Mouse (Mus musculus) ovary, adult 18-20 months (tissue): Measurements from ENCODE around the gene Socs3.

ENCODE experiments used
- DNase-seq: peaks from one replicate; pipeline ENCODE4 v3.0.0; 2022; ENCODE audit warnings: low spot score, mixed read lengths

Gene Socs3

GRCm38 (mm10) chr11:117969945-117970872, at the start of gene Socs3:
TSS of gene Socs3 (minus strand) at chr11:117970047.
- peak; percentile 77 for DNase-seq

GRCm38 (mm10) chr11:118018328-118018727, 48.5 kb upstream of the Socs3 start:
- DNase-seq: no peak

- no peak for DNase-seq
Observed at GRCm38 (mm10) chr11:118015381-118016145, 45.7 kb upstream of the Socs3 start.

DNA sequence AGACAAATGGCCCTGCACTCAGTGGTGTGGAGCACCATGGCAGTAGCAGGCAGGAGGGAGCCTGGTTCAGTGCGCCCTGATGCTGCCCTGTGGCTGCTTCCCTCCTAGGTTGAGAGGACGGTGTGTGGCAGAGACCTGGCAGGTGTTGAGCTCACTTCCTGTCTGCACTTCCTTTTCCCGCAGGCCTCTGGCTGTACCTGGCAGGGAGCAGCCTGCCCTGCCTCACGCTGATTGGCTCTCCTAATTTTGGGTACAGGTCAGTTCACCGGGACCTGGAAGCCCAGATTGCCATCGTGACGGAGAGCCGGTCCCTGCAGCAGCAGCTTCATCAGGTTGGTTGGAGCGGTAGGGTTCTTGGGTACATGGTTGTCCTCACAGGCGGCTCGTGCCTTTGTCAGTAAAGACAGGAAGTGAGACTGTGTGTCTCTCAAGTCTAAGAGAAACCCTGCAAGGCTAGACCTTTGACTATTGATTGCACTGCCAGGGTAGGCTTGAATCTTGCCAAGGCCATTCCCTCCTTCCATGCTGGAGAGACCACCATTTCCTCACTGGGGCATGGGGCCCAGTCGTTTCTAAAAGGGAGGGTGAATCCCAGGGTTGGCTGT, 44.6 kb upstream of the Socs3 start:
- no peak for DNase-seq

GRCm38 (mm10) chr11:118013339-118013738, 43.5 kb upstream of the Socs3 start:
- no peak for DNase-seq

GRCm38 (mm10) chr11:118012595-118012994, 42.7 kb upstream of the Socs3 start:
- no peak for DNase-seq

GRCm38 (mm10) chr11:118009865-118010571, 40.2 kb upstream of the Socs3 start:
- DNase-seq: no peak

DNA sequence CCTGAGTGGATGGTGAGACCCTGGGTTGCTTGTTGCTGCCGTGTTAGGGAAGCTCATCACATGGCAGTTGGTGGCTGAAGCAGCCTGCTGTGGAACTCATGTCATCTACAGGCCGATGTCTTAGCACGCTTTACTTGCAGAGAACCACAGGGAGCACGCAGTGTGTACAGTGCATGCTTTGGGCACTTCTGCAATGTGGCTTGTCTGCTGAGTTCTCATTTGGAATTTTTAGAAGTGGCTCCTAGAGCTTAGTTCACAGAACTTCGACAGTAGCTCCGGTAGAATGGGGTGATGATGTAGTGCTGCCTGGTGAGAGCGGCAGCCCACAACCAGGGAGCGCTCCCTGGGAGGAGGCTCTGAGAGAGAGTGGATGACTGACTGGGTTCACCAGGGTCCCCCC, 39.0 kb upstream of the Socs3 start:
- no peak for DNase-seq

DNA sequence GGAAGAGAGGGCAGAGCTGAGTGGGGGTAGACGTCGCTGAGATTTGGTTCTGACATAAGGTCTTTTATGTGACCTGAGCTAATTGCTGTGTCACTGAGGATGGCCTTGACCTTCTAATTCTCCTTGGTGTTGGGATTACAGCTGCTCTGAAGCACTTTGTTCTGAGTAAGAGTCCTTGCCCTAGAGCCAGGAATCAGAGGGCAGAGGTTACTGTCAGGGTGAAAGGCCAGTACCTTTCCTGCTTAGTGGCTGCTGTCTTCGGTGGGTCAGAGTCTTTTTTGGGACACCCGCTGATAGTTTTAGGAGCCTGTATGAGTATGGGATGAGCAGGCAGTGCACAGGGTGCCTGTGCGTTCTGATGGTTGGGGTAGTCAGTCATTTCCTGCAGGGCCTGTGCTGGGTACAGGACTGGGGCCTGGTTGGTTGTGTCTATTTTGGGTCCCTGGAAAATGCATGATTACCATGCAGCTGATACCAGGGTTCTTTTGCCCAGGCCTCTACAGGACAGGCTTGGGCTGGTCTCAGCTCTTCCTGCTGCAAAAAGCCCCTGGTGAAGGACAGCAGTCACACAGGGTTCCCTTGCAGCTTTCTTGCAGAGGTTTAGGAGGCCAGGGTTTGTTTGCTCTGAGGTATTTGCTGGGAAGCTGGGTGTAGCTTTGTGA, 38.4 kb upstream of the Socs3 start:
- no peak for DNase-seq

- no peak for DNase-seq
Observed at GRCm38 (mm10) chr11:118007460-118008143, 37.8 kb upstream of the Socs3 start.

GRCm38 (mm10) chr11:118004217-118004616, 34.4 kb upstream of the Socs3 start:
- no peak for DNase-seq

- DNase-seq: no peak
Observed at GRCm38 (mm10) chr11:118003718-118004117, 33.9 kb upstream of the Socs3 start.

DNA sequence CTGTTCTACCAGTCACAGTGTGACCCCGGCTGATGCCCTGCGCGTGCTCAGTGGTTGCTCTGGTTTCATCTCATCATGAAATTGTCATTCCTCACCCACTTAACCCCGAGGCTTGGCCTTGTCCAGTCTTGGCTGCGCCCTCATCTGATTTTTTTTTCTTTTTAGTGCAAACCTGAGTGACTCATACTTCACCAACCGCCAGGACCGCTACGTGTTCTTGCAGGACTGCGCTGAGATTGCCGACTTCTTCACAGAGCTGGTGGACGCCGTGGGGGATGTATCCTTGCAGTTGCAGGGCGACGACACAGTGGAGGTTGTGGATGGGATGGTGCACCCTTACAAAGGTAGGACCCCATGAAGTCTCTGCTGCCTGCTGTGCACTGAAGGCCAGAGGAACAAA, 33.3 kb upstream of the Socs3 start:
- DNase-seq: no peak

- DNase-seq: no peak
Observed at GRCm38 (mm10) chr11:118000565-118001215, 30.8 kb upstream of the Socs3 start.

DNA sequence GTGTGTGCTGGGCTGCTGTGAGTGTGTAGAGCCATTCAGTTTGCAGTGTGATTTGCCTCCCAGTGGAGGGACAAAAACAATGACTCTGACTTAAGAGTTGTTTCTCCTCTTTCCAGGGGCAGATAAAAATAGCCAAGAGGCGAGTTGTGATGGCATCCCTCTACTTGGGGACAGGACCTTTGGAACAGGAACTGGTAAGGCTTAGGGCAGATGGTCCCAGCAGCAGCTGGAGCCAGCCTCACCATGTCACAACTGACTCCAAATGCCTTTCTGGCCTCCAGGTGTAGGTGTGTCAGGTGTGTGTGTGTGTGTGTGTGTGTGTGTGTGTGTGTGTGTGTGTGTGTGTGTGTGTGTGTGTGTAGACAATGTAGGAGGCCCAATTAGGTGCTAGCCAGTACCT, 30.2 kb upstream of the Socs3 start:
- DNase-seq: no peak

DNA sequence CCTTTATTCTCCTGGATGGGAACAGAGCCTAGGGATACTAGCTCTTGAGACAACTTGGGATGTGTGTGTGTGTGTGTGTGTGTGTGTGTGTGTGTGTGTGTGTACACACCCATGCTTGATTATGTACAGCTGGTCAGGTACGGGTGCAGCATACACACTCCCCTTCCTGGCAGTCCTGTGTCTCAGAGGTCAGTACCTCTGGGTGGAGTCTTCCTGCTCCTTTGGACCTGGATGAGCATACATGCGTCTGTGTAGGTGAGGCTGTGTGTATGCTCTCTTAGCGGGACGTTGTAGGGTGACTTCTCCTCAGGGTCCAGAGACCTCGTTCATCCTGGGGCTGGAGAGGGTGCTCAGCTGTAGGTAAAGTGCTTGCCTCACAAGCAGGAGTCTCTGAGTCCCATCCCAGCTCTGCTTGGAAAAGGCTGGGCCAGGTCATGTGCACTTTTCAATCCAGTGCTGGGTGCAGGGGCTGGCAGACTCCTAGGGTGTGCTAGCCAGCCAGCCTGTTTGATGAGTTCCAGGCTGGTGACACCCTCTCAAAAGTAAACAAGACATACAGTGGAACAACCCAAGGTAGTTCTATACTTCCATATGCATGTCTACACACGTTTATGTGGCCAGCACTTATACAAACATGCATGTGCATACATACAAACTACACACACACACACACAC, 29.6 kb upstream of the Socs3 start:
- no peak for DNase-seq

DNA sequence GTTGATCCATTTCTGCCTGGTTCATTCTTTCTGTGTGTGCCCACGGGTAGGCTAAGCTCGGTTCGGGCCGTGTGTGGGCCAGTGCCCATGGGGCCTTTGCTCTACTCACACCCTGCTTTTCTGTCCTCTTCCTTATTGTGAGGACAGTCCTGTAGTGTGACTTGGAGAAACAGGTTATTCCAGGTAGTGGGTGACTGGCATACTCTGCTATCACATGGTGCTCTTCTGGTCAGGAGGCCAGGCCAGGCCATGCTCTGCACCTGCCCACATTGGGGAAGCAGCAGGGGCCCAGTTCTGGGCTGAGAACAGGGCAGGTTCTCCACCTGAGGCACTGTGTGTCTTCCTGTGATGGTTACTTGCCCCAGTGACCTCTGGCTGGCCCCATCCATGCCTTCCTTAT, 28.5 kb upstream of the Socs3 start:
- DNase-seq: no peak

DNA sequence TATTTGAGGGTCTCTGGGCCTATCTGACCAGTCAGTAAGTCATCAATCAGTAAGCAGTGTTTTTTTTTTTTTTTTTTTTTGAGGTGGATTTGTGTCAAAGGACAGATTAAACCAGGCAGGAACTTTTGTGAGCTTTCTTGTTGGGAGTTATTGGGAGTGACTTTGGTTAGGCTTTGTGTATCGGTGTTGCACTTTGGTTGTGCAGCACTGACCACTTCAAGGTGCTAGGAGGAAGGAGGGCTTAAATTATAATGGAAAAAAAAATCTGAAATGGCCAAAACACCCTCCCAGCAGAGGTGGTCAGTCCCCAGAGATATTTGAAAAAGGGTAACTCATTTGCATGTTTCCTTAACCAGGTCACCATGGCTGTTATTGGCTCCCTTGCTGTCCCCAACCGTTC, 27.2 kb upstream of the Socs3 start:
- DNase-seq: no peak

GRCm38 (mm10) chr11:117996066-117996465, 26.2 kb upstream of the Socs3 start:
- DNase-seq: no peak

- no peak for DNase-seq
Observed at GRCm38 (mm10) chr11:117995661-117996060, 25.8 kb upstream of the Socs3 start.
